Mouse (Mus musculus) brain, embryonic 18.5 days (tissue): Measurements from ENCODE around the gene Ppp1r27.
A peak's percentile ranks its signal among the peaks of the same experiment; 100 is the strongest.
"Not testable (repeated sequence)": the region's sequence is repeated elsewhere in the genome, so short reads cannot be mapped to it uniquely, and the experiment has no call there.

Experiments used
- DNase-seq: peaks from one replicate; pipeline ENCODE4 v3.0.0-alpha.2; 2012; ENCODE audit warnings: low read depth, low spot score

Gene Ppp1r27

DNA sequence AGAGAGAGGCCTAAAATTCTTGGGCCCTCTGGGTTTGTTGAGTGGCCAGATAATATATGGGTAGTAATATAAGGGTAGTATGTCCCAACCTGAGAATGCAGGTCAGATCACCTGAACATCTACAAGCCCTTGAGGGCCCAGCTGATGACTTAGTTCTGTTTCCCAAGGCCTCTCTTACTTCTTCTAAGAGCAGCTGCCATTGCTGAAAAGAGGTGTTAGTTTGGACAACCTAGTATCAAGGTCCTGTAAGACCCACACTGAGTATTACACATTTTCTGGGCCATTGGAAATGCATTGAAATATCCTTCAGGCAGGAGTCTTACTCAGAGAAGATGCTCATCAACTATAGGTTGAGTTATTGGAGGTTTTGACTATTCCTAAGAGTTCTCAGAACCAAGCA is 25.0 kb upstream of the Ppp1r27 start:
- DNase-seq, result no peak

GRCm38 (mm10) chr11:120575046-120575445 is 24.1 kb upstream of the Ppp1r27 start:
- no peak for DNase-seq

DNA sequence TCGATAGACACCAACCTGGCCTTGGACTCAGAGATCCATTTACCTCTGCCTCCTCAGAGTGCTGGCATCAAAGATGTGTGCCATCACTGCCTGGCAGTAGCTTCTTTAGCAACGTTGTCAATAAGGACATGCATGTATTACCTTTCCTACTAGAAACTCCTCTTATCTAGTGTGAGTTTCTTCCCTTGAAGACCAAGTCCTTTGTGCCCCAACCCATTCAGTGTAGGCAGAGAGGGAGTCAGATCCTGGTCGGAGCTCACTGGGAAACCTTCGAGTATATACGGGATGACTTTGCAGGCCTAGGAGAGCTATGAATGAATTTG is 23.3 kb upstream of the Ppp1r27 start:
- DNase-seq, result no peak

- no peak for DNase-seq
These were observed 22.8 kb upstream of the Ppp1r27 start for GRCm38 (mm10) chr11:120573585-120574277.

DNA sequence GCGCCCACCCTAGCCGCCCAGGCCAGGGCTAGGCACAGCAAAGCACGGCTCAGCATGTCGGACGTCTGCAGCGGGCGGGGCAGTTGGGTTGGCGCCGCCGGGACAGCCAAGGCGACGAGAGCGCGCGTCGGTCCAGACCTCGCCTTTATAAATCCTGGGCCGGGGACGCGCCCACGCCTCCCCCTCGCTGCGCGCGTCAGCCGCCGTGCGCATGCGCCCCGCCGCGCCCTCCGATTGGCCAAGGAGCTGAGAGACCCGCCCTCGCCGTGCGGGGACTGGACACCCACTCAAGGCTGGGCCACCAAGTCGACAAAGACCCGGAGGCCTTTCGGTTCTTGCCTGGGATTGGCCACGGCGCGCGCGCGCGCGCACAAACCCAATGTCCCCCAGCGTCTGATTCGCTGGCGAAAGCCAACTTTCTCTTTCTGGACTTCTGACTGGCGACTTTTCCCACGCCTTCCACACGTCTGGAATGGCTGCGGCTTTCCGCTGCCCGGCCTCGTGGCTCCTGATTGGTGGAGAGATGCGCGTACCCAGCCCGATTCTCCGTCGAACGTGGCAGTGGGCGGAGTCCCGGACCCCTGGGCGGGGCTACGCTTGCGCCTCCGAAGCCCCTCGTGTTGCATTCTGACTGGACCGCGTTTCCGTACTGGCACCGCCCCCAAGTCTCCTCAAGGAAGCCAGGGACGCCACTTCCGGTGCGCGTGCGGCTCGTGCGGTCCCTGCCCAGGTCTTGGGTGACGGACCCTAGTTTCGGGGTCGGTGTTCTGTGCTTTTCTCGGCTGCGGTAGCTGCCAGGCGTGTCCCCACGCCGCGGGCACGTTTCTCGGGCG is 22.0 kb upstream of the Ppp1r27 start, which contains the start of gene P4hb:
Gene P4hb, minus strand, starts transcription at position 502 of the 833 bp plus-strand sequence.
- peak; percentile 99 for DNase-seq

- no peak for DNase-seq
These were observed 21.5 kb upstream of the Ppp1r27 start for GRCm38 (mm10) chr11:120572417-120572751.

GRCm38 (mm10) chr11:120571754-120572416 is 21.0 kb upstream of the Ppp1r27 start:
- no peak for DNase-seq

GRCm38 (mm10) chr11:120571122-120571521 is 20.2 kb upstream of the Ppp1r27 start:
- DNase-seq, result no peak

- no peak for DNase-seq
These were observed 17.4 kb upstream of the Ppp1r27 start for GRCm38 (mm10) chr11:120568324-120568723.

GRCm38 (mm10) chr11:120565114-120565513 is 14.2 kb upstream of the Ppp1r27 start:
- DNase-seq, result no peak

DNA sequence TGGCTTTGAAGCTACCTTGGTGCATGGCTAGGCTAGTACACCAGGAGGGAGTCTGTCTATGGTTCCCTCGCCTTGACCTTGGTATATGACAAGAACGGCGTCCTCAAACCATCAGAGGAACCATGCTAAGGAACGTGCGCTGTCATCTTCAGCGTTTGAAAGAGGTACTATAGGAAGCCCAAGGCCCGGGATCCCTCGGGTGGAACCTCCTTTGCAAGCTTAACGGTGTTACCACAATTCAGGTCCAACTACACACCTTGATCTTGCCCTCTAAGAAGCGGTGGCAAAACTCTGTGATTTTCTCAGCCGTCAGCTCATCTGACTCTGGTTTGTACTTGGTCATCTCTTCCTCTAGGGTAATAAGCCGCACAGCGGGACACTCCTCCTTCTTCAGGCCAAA is 12.0 kb upstream of the Ppp1r27 start:
- no peak for DNase-seq

DNA sequence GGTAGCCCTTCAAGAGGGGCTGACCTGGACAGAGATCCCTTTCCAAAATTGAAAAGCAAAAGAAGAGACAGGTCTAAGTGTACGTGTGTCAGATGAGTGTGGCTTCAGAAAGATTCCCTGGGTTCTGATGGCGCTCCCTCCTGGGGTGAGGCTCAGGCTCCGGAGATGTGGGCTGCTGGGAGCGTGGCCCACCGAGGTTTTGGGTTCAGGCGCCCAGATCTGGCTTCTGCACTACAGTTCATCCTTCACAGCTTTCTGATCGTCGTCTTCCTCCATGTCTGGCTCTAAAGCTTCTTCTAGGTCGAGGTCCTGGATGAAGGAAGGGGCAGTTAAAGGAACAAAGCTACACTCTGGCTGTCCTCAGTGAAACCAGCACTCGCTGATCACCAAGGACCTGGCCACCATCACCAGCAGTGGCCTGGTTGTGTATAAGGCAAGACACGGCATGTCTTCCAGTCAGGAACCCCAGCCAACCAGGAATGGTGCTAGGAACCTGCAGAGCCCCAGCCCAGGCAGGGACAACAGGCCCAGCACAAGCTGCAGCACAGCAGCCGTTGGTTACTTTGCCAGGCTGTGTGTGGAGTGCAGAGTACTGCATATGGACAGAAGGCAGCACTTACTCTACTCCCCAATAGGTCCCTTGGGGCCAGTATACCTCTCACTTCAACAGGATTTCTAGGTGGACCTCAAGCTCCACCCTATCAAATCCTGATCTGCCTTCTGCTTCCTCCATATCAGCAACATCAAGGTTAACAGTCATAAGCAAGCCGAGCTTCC is 10.2 kb upstream of the Ppp1r27 start:
- no peak for DNase-seq

GRCm38 (mm10) chr11:120558843-120559242 is 7.9 kb upstream of the Ppp1r27 start:
- not testable (repeated sequence) for DNase-seq

GRCm38 (mm10) chr11:120555260-120555659 is 4.3 kb upstream of the Ppp1r27 start:
- no peak for DNase-seq

- DNase-seq, result no peak
These were observed 3.9 kb upstream of the Ppp1r27 start for GRCm38 (mm10) chr11:120554834-120555233.

GRCm38 (mm10) chr11:120552736-120553135 is 1.8 kb upstream of the Ppp1r27 start:
- no peak for DNase-seq

GRCm38 (mm10) chr11:120549986-120550809 is 734 bp downstream of the Ppp1r27 start:
- no peak for DNase-seq

DNA sequence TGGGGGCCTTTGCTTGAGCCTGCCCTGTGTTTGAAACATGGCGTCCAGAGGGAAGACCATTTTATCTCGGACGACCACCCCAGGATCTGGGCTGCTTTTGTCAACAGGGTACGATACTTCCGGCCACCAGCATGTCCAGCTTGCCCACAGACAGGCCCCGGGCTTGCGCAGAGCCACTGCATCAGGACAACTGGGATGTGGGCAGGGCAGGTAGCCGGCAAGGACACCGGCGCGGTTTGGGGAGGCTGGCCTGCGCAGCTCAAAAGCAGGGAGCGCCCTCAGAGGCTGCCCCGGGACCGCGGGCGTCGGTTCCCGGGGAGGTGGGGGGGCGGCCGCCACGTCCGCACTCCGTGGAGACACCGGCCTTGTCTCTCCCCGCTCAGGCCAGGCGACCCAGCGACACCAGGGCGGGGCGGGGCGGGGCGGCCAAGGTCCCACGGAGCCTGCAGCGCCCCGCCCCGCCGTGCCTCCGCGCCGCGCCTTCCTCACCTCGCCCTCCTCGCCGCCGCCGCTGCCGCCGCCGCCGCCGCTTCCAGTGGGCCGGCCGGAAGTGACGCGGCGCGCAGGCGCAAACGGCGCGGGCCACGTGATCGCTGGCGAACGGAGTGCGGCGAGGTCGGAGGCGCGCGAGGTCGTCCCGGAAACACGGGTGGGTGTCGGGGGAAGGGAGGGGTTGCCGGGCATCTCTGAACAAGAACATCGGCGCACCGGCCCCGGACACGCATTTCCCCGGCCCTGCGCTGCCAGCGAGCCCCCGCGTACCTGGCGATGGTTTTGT is 1.6 kb downstream of the Ppp1r27 start, which contains the start of gene Mcrip1:
Gene Mcrip1, minus strand, starts transcription at position 560 of the 778 bp plus-strand sequence.
- DNase-seq, result peak; percentile 75

- DNase-seq, result no peak
These were observed 2.2 kb downstream of the Ppp1r27 start for GRCm38 (mm10) chr11:120548786-120549167.

DNA sequence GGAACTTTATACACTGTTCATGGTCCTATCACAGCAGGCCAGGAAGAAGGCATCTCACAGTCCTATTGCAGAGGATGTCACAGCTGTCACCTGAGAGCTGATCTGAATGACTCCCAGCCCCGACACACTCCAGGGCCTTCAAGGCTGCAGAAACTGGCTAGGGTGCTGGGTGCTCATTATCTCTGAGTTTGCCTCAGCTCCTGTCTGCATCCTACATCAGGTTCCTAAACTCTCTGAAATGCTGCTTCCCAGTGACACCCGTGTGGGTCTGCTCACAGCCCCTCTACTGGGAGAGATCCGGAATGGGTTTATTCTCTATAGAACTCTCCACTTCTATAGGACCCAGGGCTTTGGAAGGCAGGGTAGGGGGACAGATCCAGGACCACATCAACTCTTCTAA is 2.7 kb downstream of the Ppp1r27 start:
- no peak for DNase-seq
